Mouse (Mus musculus) left cerebral cortex, adult 9 months (tissue): Measurements from ENCODE around the gene Slc37a1.

Source experiments
- DNase-seq, 2 experiments: peaks; one replicate each; pipeline ENCODE4 v3.0.0; 2022; ENCODE audit warnings: low spot score in 2 of 2

Slc37a1 gene

GRCm38 (mm10) chr17:31286492-31286891, at the start of gene Slc37a1:
Gene Slc37a1 (plus strand): TSS chr17:31286792.
- no peak for DNase-seq

GRCm38 (mm10) chr17:31238234-31239020, 48.2 kb upstream of the Slc37a1 start:
- DNase-seq, result no peak

GRCm38 (mm10) chr17:31241156-31241555, 45.4 kb upstream of the Slc37a1 start:
- no peak for DNase-seq

- no peak for DNase-seq
These were observed 43.8 kb upstream of the Slc37a1 start for GRCm38 (mm10) chr17:31242764-31243163.

GRCm38 (mm10) chr17:31245321-31245720, 41.3 kb upstream of the Slc37a1 start:
- no peak for DNase-seq

- DNase-seq, result no peak
These were observed 39.4 kb upstream of the Slc37a1 start for GRCm38 (mm10) chr17:31247144-31247543.

GRCm38 (mm10) chr17:31253951-31254350, 32.6 kb upstream of the Slc37a1 start:
- no peak for DNase-seq

- peak in 1 of 2 experiments; percentile 85 for DNase-seq
These were observed 32.1 kb upstream of the Slc37a1 start for GRCm38 (mm10) chr17:31254463-31254931.

- DNase-seq, result no peak
These were observed 29.4 kb upstream of the Slc37a1 start for GRCm38 (mm10) chr17:31257149-31257548.

GRCm38 (mm10) chr17:31257898-31258297, 28.7 kb upstream of the Slc37a1 start:
- DNase-seq, result no peak

GRCm38 (mm10) chr17:31258310-31258865, 28.2 kb upstream of the Slc37a1 start:
- no peak for DNase-seq

GRCm38 (mm10) chr17:31259145-31259544, 27.4 kb upstream of the Slc37a1 start:
- DNase-seq, result no peak

GRCm38 (mm10) chr17:31259825-31260224, 26.8 kb upstream of the Slc37a1 start:
- DNase-seq, result no peak

- no peak for DNase-seq
These were observed 26.2 kb upstream of the Slc37a1 start for GRCm38 (mm10) chr17:31260430-31260829.

- no peak for DNase-seq
These were observed 25.2 kb upstream of the Slc37a1 start for GRCm38 (mm10) chr17:31261352-31261751.

GRCm38 (mm10) chr17:31262715-31263114, 23.9 kb upstream of the Slc37a1 start:
- no peak for DNase-seq

- no peak for DNase-seq
These were observed 22.8 kb upstream of the Slc37a1 start for GRCm38 (mm10) chr17:31263770-31264169.

- DNase-seq, result no peak
These were observed 22.2 kb upstream of the Slc37a1 start for GRCm38 (mm10) chr17:31264372-31264771.

- no peak for DNase-seq
These were observed 21.4 kb upstream of the Slc37a1 start for GRCm38 (mm10) chr17:31265171-31265572.

- no peak for DNase-seq
These were observed 20.8 kb upstream of the Slc37a1 start for GRCm38 (mm10) chr17:31265831-31266230.

- DNase-seq, result no peak
These were observed 20.2 kb upstream of the Slc37a1 start for GRCm38 (mm10) chr17:31266321-31266950.

- no peak for DNase-seq
These were observed 19.5 kb upstream of the Slc37a1 start for GRCm38 (mm10) chr17:31267138-31267537.

- DNase-seq, result no peak
These were observed 19.0 kb upstream of the Slc37a1 start for GRCm38 (mm10) chr17:31267603-31268002.
